Mouse (Mus musculus): Measurements from ENCODE around the gene Cenpb.

GRCm38 (mm10) chr2:131140533-131140905, 39.3 kb downstream of the Cenpb start:
- TF ChIP-seq CTCF (IDR thresholded peaks at IDR 0.05; ENCODE audit: control insufficient read depth, insufficient read depth, low read length) (no peak), POLR2A (IDR thresholded peaks at IDR 0.05; ENCODE audit: borderline replicate concordance, control insufficient read depth, low read depth, low read length) (no peak)

Data from bone marrow, adult 2 months (tissue).